Mouse (Mus musculus): ENCODE results near the gene Hist2h2ab.

The Hist2h2ab gene

DNA sequence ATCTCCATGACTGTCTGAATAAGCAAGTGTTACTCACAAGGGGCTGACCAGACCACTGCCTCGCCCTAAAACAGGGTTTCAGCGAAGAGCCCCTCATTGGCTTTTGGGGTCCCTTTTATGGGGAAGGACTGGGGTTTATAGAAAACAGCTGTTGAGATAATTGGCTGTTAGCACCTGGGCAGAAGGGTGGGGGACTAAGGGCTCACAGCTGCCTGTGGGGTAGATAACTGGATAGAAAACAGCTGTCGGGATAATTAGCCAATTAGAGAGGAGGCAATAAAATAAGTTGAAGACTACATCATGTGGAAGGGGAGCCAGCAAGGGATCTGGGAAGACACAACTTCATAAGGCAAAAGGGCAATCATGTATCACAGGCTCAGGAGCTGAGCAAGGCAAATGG, 31.2 kb downstream of the Hist2h2ab start:
- no peak overlapping the region for H3K4me3 ChIP-seq (replicated peaks; ENCODE audit: low read length)
- TF ChIP-seq CTCF (conservative IDR thresholded peaks at IDR 0.05; ENCODE audit: low read length) = no peak
- no peak for TF ChIP-seq NANOG (IDR thresholded peaks at IDR 0.05; ENCODE audit: borderline replicate concordance, low read length)
- no peak for TF ChIP-seq POU5F1 (IDR thresholded peaks at IDR 0.05; ENCODE audit: borderline replicate concordance, low read length)

DNA sequence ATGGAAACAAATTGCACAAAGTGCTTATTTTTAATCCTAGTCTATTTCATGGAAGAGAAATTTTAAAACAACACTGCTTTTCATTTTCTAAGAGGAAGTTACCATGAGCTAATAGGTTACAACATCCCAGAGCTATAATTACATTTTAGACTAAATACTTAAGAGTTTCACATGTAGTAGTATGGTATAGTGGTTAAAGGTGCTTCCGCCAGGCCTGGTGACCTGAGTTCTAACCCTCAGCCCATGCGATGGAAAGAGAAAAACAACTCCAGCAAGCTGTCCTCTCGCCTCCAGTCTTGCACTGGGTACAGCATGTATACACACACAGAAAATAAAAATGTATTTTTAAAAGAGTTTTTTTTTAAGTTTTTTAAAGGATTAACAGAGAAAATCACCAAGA, 32.1 kb downstream of the Hist2h2ab start:
- no peak for TF ChIP-seq POU5F1 (IDR thresholded peaks at IDR 0.05; ENCODE audit: borderline replicate concordance, low read length)
- TF ChIP-seq CTCF (conservative IDR thresholded peaks at IDR 0.05; ENCODE audit: low read length) = no peak
- no peak for TF ChIP-seq NANOG (IDR thresholded peaks at IDR 0.05; ENCODE audit: borderline replicate concordance, low read length)
- H3K9me3 ChIP-seq (ENCODE audit: low read length) = no peaks in the 10 kb centered on the region

More for the DNA sequence above, 31.2 kb downstream of the Hist2h2ab start:
- H3K9me3 ChIP-seq (ENCODE audit: low read length) = no peaks in the 10 kb centered on the region
- peaks cover 8% of the 10 kb centered on the region; the same call in 1 of the 2 replicates for H3K36me3 ChIP-seq (ENCODE audit: insufficient read depth, low read length)
- peaks cover 45% of the 10 kb centered on the region for H3K4me1 ChIP-seq (replicated peaks; ENCODE audit: low read depth, low read length)
- H3K27me3 ChIP-seq (ENCODE audit: insufficient read depth, low read length) = no peaks in the 10 kb centered on the region

DNA sequence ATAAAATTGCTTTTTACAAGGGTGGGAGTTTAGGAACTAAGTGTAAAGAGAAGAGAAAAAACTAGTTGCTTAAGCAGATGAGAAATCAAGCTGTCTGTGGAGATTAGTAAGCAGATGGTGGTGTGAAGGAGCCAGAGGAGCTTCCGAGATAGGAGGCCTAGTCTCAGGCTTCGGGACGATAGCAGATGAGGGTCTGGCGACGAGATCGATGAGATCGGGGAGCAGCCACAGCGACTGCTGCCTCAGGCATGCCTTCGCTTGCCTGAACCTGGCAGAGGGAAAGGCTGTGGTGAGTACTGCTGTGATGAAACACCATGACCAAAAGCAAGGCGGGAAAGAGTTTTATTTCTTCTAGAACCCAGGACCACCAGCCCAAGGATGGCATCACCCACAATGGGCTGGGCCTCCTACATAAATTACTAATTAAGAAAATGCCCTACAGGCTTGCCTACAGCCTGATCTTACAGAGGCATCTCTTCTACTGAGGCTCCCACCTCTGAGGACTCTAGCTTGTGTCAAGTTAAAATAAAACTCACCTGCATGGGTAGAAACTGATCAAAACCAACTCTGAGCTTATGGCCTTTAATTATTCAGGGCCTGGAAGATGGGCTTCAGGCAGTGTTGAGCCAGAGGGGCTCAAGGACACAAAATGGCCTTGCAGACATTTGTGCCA, 35.2 kb downstream of the Hist2h2ab start:
- H3K36me3 ChIP-seq (ENCODE audit: insufficient read depth, low read length) = no peaks in the 10 kb centered on the region
- H3K27me3 ChIP-seq (ENCODE audit: insufficient read depth, low read length) = no peaks in the 10 kb centered on the region
- H3K9me3 ChIP-seq (ENCODE audit: low read length) = no peaks in the 10 kb centered on the region
- TF ChIP-seq NANOG (IDR thresholded peaks at IDR 0.05; ENCODE audit: borderline replicate concordance, low read length) = no peak
- TF ChIP-seq POU5F1 (IDR thresholded peaks at IDR 0.05; ENCODE audit: borderline replicate concordance, low read length) = no peak
- TF ChIP-seq CTCF (conservative IDR thresholded peaks at IDR 0.05; ENCODE audit: low read length) = no peak
- peaks cover 45% of the 10 kb centered on the region for H3K4me1 ChIP-seq (replicated peaks; ENCODE audit: low read depth, low read length)
- H3K4me3 ChIP-seq (replicated peaks; ENCODE audit: low read length) = peak overlapping the region; percentile 68

More for the DNA sequence above, 32.1 kb downstream of the Hist2h2ab start:
- Histone ChIP-seq H3K4me1 (replicated peaks; ENCODE audit: low read depth, low read length) (peaks cover 52% of the 10 kb centered on the region), H3K36me3 (ENCODE audit: insufficient read depth, low read length) (peaks cover 8% of the 10 kb centered on the region; the same call in 1 of the 2 replicates), H3K27me3 (ENCODE audit: insufficient read depth, low read length) (no peaks in the 10 kb centered on the region), H3K4me3 (replicated peaks; ENCODE audit: low read length) (no peak overlapping the region)

DNA sequence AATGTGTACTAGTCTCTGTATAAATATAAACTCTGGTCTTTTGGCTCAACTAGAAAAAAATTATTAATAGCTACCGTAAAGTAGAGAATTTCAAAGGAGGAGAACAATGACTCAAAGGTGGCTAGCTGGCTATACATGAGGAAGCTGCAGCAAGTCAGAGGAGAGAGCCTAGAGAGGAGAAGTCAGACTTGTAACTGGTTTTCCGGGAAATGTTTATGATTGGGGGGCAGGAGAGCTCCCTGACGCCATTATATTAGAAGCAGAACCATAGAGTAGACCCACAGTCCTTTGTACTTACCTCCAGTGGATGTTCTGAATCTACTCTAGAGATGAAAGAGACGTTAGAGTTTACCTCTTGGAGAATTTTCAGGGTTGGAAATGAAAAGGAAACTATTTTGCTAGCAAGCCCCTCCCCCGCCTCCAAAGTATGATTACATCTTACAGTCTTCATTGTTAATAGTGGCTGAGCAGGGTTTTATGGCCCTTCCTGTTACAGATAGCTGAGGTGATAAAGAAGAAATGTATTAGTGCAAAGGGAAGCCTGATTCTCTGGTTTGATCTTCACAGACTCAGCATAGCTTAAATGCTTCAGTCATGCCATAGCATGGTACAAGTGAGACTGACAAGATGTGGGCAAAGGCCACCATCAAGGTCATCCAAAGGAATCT, 36.4 kb downstream of the Hist2h2ab start:
- Histone ChIP-seq H3K9me3 (ENCODE audit: low read length) (no peaks in the 10 kb centered on the region), H3K4me3 (replicated peaks; ENCODE audit: low read length) (no peak overlapping the region), H3K36me3 (ENCODE audit: insufficient read depth, low read length) (no peaks in the 10 kb centered on the region), H3K4me1 (replicated peaks; ENCODE audit: low read depth, low read length) (peaks cover 38% of the 10 kb centered on the region), H3K27me3 (ENCODE audit: insufficient read depth, low read length) (no peaks in the 10 kb centered on the region)
- TF ChIP-seq CTCF (conservative IDR thresholded peaks at IDR 0.05; ENCODE audit: low read length) (no peak), POU5F1 (IDR thresholded peaks at IDR 0.05; ENCODE audit: borderline replicate concordance, low read length) (no peak), NANOG (IDR thresholded peaks at IDR 0.05; ENCODE audit: borderline replicate concordance, low read length) (no peak)

DNA sequence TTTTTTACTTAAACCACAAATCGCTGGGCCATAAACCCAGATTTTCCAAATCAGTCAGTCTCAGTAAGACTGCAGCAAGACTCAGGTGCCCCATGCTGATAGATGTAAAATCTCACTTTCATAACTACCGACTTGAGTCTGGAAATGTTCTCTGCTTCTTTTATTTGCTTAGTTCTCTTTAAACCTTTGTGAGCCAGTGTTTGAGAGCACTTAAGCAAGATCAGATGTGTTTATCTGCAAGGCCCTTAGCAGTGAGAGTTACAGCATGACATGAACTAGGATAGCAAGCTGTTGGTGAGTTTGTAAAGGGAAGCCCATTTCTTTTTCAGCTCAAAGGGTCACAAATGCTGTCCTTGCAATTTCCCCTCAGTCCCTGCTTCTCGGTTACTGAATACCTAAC, 37.5 kb downstream of the Hist2h2ab start:
- TF ChIP-seq NANOG (IDR thresholded peaks at IDR 0.05; ENCODE audit: borderline replicate concordance, low read length) (no peak), CTCF (conservative IDR thresholded peaks at IDR 0.05; ENCODE audit: low read length) (no peak), POU5F1 (IDR thresholded peaks at IDR 0.05; ENCODE audit: borderline replicate concordance, low read length) (no peak)

GRCm38 (mm10) chr3:96260220-96260619, 40.6 kb downstream of the Hist2h2ab start:
- Histone ChIP-seq H3K4me1 (replicated peaks; ENCODE audit: low read depth, low read length) (peaks cover 58% of the 10 kb centered on the region), H3K4me3 (replicated peaks; ENCODE audit: low read length) (no peak overlapping the region), H3K9me3 (ENCODE audit: low read length) (no peaks in the 10 kb centered on the region), H3K27me3 (ENCODE audit: insufficient read depth, low read length) (no peaks in the 10 kb centered on the region), H3K36me3 (ENCODE audit: insufficient read depth, low read length) (no peaks in the 10 kb centered on the region)
- no peak for TF ChIP-seq NANOG (IDR thresholded peaks at IDR 0.05; ENCODE audit: borderline replicate concordance, low read length)
- no peak for TF ChIP-seq POU5F1 (IDR thresholded peaks at IDR 0.05; ENCODE audit: borderline replicate concordance, low read length)
- no peak for TF ChIP-seq CTCF (conservative IDR thresholded peaks at IDR 0.05; ENCODE audit: low read length)

More for the DNA sequence above, 37.5 kb downstream of the Hist2h2ab start:
- peaks cover 48% of the 10 kb centered on the region for H3K4me1 ChIP-seq (replicated peaks; ENCODE audit: low read depth, low read length)
- H3K4me3 ChIP-seq (replicated peaks; ENCODE audit: low read length) = no peak overlapping the region
- no peaks in the 10 kb centered on the region for H3K36me3 ChIP-seq (ENCODE audit: insufficient read depth, low read length)
- no peaks in the 10 kb centered on the region for H3K27me3 ChIP-seq (ENCODE audit: insufficient read depth, low read length)
- no peaks in the 10 kb centered on the region for H3K9me3 ChIP-seq (ENCODE audit: low read length)

- no peaks in the 10 kb centered on the region for H3K27me3 ChIP-seq (ENCODE audit: insufficient read depth, low read length)
- TF ChIP-seq POU5F1 (IDR thresholded peaks at IDR 0.05; ENCODE audit: borderline replicate concordance, low read length) (no peak), NANOG (IDR thresholded peaks at IDR 0.05; ENCODE audit: borderline replicate concordance, low read length) (no peak), CTCF (conservative IDR thresholded peaks at IDR 0.05; ENCODE audit: low read length) (no peak)
Measured at GRCm38 (mm10) chr3:96261623-96262022, 42.0 kb downstream of the Hist2h2ab start.

DNA sequence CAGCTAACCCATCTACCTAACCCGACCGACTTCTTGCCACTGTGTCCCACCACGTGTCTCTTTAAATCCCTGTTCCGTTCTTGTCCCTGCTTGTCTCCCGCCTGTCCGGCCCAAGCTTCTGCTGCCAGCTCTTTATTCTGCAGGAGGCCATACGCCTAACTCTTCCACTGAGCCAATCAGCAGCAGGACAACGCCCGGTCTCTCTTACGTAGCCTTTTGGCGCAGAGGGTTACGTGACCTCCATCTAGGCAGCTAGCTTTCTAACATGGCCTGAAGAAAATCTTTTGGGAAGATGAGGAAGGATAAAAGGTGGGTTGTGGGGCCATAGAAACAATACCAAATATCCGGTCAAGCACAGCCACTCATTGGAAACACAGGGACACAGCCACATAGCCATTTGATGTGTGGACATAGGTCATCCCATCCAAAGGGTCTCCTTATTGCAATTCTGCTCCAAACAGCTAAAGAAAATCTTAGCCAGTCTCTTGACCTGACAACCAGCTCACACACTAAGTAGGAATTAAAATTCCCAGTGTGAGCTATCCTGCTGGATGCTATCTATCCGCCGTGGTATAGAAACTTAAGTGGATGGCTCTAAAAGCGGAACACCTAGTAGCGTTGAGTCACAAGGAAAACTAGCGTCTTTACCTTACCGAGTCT, 42.7 kb downstream of the Hist2h2ab start:
- Histone ChIP-seq H3K27me3 (ENCODE audit: insufficient read depth, low read length) (no peaks in the 10 kb centered on the region), H3K4me1 (replicated peaks; ENCODE audit: low read depth, low read length) (peaks cover 53% of the 10 kb centered on the region), H3K4me3 (replicated peaks; ENCODE audit: low read length) (peak overlapping the region; percentile 79), H3K36me3 (ENCODE audit: insufficient read depth, low read length) (no peaks in the 10 kb centered on the region), H3K9me3 (ENCODE audit: low read length) (no peaks in the 10 kb centered on the region)
- no peak for TF ChIP-seq CTCF (conservative IDR thresholded peaks at IDR 0.05; ENCODE audit: low read length)
- TF ChIP-seq NANOG (IDR thresholded peaks at IDR 0.05; ENCODE audit: borderline replicate concordance, low read length) = no peak
- TF ChIP-seq POU5F1 (IDR thresholded peaks at IDR 0.05; ENCODE audit: borderline replicate concordance, low read length) = no peak

More at GRCm38 (mm10) chr3:96261623-96262022, 42.0 kb downstream of the Hist2h2ab start:
- no peaks in the 10 kb centered on the region for H3K36me3 ChIP-seq (ENCODE audit: insufficient read depth, low read length)
- no peaks in the 10 kb centered on the region for H3K9me3 ChIP-seq (ENCODE audit: low read length)
- H3K4me3 ChIP-seq (replicated peaks; ENCODE audit: low read length) = peak overlapping the region; percentile 79
- peaks cover 46% of the 10 kb centered on the region for H3K4me1 ChIP-seq (replicated peaks; ENCODE audit: low read depth, low read length)
